Mouse (Mus musculus) embryo, embryonic 10 days (tissue): ENCODE data around the gene Slc16a6.
"Not testable (repeated sequence)": the region's sequence is repeated elsewhere in the genome, so short reads cannot be mapped to it uniquely, and the experiment has no call there.

Source experiments
- DNase-seq: peaks from one replicate; pipeline ENCODE4 v3.0.0-alpha.2; 2015; ENCODE audit warnings: low spot score

The Slc16a6 gene

GRCm38 (mm10) chr11:109473171-109474085 lies at the start of gene Slc16a6, which contains the start of gene Arsg:
Gene Slc16a6 (minus strand): TSS chr11:109473598.
Gene Arsg (plus strand): TSS chr11:109473374.
- peak; percentile 86 for DNase-seq

DNA sequence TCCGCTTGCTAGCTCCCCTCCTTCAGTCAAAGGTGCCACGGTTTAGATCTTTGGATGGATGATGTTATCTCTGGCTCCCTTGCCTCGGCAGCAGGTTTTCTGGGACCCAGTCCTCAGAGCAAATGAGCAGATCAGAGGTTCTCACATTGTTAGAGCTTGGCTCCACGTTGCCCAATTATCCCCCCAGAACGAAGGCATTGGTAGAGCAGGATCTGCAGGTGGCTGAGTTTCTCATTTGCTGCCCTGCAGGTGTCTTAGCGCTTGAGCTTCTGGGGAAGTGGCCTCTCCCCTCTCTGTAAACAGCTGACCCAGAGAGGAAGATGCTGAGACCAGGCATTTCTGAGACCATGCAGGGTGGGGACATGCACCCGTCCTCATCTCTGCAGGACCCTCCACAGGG lies 47.6 kb upstream of the Slc16a6 start:
- DNase-seq = no peak

- DNase-seq = no peak
Measured at GRCm38 (mm10) chr11:109517816-109518215, 44.4 kb upstream of the Slc16a6 start.

- DNase-seq = no peak
Measured at GRCm38 (mm10) chr11:109517330-109517729, 43.9 kb upstream of the Slc16a6 start.

DNA sequence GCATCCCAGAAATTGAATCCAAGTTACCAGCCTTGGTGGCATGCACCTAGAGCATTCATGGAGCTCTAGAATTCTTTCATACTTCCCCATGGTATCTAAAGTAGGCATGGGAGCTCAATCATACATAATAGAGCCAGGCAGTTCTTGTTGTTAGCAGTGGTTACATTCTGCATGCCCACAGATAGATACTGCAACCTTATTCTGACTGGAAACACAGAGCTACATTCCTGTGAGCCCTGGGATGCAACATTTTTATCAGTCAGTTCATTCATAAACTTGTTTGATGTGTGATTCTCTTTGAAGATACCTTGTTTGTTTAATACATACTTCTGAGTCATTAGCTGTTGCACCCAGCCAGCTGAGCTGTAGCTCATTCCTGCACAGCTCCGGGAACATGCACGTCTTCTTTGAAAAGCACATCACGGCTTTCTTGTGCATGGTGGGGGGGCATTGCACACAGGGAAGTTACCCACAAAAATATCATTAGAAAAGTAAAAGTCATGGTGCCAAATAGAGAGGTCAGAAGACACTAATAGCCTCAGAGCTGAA lies 40.7 kb upstream of the Slc16a6 start:
- DNase-seq = no peak

DNA sequence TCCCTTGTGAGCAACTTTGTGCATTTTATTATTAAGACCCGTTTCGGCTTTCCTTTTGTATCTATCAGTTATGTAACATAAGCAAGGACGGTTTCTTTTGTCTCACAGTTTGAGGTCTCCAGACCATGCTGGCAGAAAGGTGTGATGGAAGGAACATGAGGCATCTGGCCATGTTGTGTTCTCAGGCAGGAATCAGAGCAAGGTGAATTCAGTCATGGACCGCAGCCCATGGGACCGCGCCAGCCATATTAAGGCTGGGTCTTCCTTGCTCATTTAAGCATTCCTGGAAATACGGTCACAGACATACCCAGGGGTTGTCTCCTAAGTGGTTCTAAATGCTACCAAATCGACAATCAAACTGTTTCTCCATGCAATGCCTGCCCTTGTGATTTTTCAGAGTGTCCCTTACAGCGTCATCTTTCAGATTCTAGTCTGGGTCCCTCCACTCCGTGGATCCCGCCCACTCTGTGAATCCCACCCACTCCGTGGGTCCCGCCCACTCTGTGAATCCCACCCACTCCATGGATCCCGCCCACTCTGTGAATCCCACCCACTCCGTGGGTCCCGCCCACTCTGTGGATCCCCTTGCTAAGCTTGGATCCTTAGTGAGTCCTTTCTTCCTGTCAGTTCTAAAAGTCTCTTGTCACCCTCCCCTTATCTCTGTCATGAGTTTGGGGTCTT lies 39.7 kb upstream of the Slc16a6 start:
- no peak for DNase-seq

- no peak for DNase-seq
Measured at GRCm38 (mm10) chr11:109507068-109507467, 33.7 kb upstream of the Slc16a6 start.

- DNase-seq = no peak
Measured at GRCm38 (mm10) chr11:109505823-109506222, 32.4 kb upstream of the Slc16a6 start.

DNA sequence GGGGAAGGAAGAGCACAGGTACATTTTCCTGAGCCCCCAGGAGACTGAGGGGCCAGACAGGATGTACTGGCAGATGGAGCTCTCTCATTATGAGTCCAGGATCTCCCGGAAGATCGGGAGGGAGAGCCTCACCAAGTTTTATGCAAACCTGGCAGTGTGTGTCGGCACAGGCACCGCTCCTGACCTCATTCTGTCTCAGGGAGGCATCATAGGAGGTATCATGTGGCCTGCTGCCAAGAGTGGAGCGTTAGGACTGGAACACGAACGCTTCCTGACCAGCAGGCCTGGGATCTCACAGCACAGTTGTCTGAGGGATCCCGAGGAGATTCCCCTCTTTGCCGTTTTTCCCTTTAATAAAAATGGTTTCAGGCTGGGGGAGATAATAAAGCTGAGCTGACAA lies 31.6 kb upstream of the Slc16a6 start:
- no peak for DNase-seq

DNA sequence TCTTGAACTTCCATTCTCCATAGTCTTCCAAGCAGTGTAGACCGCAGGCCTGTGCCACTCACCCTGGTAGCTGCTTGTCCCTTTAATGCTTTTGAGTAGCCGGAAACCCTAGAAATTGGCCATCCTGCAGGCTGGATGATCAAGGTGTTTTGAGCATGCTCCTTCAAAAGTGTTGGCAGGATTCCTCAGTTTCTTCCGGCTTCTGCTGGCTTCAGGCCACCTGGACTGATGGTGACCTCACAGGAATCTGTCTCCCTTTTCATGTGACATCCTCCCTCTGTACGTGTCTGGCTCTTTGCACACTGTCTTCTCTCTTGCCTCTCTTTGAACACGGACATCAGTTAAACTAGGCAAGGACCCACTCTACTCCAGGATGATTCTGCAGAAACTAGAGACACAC lies 26.8 kb upstream of the Slc16a6 start:
- no peak for DNase-seq

GRCm38 (mm10) chr11:109497990-109498389 lies 24.6 kb upstream of the Slc16a6 start:
- DNase-seq = no peak

GRCm38 (mm10) chr11:109496996-109497714 lies 23.8 kb upstream of the Slc16a6 start:
- DNase-seq = no peak

- no peak for DNase-seq
Measured at GRCm38 (mm10) chr11:109496475-109496993, 23.1 kb upstream of the Slc16a6 start.

DNA sequence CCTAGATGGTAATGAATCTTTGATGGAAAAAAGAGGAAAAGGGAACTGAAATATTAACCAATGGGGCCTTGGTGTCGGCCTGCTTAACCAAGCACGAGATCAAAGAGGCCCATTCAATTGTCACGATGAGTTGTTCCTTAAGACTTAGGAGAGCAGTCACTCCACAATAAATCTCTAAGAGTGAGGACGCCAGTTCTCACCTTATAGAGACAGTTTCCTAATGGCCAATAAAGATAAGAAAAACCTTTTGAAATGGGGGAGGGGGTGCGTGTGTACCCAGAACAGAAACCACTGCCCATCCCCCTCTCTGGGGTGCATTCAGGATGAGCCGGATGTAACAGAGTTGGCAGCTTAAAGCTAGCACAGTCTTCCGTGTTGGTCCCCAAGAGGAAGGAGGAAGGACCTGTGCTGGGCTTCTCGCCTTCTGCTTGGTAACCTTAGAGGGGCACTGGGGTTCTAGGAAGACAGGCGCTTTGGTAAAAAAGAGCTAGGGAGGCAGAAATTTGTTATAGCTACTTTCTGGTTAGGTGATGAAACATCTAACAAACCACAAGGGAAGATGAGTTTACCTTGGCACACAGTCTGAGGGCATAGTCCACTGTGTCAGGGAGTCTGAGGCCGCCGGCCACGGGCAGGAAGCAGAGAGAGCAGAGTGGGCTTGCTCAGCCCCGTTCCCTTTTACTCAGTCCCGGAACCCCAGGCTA lies 22.5 kb upstream of the Slc16a6 start:
- no peak for DNase-seq

DNA sequence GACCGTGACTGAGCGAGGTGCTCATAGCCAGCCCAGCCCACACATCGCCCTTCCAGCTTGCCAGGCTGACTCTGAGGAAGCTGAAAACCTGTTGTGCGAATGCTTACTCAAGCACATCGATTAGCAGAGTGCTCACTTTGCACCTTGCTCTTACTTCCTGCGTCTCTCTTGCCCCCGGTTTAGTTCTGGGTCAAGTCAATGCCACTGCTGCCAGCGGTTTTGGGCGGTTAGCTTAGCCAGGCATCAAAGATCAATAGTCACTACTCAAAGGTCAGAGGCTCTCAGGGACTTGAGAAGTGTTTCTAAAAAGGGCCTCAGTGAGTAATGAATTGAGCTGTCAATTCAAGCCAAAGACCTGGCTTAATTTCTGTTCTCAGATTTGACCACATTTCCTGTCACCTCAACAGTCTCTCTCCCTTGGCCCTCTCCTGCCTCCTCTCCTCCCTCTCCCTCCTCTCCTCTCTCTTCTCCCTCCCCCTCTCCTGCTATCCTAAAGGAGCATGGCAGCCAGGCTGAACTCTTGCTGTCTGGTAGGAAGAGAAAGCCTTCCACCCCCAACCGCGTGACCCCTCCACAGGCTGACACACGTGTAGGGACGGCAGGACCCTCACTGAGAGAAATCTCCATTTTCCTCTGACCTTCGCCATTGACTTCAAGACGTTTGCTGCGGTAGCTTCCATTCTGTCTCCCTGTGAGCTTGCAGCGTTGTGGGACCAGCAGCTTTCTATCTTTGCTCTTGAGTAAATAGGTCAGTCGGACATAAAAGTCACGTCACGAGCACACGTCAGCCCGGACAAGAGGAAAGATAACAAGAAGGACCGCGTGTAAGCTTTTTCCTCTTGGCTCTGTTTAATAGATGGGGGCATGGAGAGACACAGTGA lies 21.7 kb upstream of the Slc16a6 start:
- DNase-seq = peak; percentile 47

DNA sequence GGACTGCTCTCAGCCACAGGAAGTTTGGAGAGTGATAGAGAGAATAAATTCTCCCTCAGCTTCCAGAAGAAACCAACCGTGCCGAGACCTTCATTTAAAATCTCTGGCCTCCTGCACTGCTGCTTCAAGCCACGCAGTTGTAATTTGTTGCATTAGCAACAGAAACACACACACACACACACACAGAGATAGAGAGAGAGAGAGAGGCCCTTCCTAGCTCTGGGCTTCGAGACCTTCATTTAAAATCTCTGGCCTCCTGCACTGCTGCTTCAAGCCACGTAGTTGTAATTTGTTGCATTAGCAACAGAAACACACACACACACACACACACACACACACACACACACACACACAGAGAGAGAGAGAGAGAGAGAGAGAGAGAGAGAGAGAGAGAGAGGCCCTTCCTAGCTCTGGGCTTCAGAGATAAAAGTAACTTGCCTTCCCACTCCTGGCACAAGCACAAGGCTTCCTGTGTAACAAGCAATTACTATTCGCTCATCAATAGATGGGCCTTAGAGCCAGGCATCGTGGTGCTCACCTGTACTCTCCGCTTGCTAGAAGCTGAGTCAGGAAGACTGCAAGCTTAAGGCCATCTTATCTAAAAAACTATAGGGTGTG lies 19.6 kb upstream of the Slc16a6 start:
- not testable (repeated sequence) for DNase-seq

- no peak for DNase-seq
Measured at GRCm38 (mm10) chr11:109491844-109492243, 18.4 kb upstream of the Slc16a6 start.

GRCm38 (mm10) chr11:109489763-109490162 lies 16.4 kb upstream of the Slc16a6 start:
- no peak for DNase-seq

DNA sequence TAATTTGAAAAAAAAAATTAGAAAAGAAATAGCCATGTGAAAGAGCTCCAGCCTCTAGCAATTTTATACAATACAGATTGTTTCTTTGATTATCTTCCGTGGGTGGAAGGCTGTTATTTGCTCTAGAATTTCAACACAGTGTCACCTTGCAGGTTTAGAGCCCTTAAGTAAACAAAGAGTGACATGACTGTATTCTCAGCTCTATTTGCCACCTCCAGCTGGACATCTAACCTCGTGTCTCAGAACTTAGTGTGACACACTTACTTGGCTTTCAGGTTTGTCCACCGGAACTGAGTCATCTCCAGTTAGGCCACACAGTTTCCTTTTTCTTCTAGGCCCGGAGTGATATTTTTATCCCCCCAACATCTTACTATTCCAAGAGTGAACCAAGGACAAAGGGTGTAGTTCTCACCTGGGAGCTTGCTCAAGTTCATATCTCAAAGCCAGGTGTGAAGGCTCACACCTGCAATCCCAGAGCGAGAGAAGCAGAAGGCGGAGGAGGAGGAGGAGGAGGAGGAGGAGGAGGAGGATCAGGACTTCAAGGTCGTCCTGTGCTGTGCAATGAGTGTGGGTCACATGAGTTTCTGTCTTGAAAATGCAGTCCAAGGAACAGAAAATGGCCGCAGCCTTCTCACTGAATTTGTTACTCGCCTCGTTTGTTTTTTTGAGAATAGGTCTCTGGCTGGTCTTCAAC lies 14.7 kb upstream of the Slc16a6 start:
- no peak for DNase-seq
